Mouse (Mus musculus) left cerebral cortex, adult 8-10 months (tissue): ENCODE measurements at regions not wholly inside any gene's neighbourhood (a gene's known extent, or its start where the extent isn't known, plus 50 kb on each side); places are given as distances from the start of the nearest gene placed in this dataset.
"Not testable (repeated sequence)": the region's sequence is repeated elsewhere in the genome, so short reads cannot be mapped to it uniquely, and the experiment has no call there.

Source experiments
- DNase-seq, 2 experiments: peaks; one replicate each; pipeline ENCODE4 v3.0.0; 2022; ENCODE audit warnings: low spot score in 2 of 2

DNA sequence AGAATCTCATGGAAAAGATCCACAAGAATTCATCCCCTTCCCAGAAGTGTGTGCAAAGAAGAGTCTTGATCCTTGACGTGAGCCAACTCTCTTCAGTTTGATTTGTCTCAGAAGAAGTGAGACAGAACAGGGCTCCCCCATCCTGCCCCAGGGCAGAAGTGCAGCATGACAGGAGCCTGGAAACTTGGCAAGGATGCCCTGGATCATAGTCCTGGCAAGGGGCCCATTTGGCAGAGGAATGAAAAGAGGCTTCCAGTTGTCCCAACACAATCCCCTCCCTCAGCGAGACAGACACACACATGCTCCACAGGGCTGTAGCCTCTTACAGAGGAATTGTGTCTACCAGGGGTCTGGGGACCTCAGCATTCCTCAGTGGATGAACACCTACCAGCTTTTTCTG, 102.7 kb downstream of the Ptpn20 start:
- DNase-seq, result no peak

DNA sequence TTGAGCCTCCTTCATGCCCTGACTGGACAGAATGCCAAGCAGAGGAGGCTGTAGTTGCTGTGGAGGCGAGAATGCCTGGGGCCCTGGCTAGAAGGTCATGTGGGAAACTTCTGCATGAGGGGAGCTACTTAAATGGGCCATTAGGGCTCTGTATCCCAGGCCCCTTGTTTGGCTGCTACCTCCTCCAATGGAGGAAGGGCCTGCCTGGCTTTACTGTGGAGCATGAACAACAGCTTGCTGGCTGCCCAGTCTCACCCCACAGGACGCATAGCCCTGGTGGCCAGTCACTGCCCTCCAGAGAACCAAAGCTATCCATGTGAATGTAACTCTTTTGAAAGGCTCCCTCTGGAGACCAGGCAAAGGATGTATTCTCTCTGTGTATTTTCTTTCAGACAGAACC, 105.2 kb downstream of the Ptpn20 start:
- no peak for DNase-seq

DNA sequence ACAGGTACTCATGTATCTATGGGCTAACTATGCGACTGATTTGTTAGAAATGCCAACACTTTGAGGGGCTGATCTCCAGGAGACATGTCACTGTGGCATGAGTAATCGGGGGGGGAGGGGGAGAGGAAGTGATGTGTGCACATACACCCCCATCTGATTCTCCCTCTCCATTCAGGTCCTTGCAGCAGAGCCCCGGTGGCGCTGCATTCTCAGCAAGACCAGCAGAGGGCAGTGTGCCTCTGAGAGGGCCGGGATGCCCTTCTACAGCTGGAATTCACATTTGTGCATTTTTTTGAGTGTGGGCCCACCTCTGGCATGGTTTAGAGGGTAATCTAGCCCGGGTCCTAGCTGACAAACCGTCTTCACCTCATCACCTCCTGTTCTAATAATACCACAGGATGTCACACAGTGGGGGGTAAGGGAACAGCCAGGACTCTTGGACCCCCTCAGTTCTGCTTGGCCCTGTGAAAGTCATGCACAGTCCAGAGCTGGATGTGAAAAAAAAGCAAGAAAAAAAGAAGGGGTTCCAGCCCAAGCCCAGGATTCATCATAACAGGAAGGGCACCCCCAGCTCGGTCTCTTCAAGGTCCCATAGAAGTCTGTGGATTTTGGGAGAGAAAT, 106.5 kb downstream of the Ptpn20 start:
- DNase-seq, result peak; percentile 23 to 80

DNA sequence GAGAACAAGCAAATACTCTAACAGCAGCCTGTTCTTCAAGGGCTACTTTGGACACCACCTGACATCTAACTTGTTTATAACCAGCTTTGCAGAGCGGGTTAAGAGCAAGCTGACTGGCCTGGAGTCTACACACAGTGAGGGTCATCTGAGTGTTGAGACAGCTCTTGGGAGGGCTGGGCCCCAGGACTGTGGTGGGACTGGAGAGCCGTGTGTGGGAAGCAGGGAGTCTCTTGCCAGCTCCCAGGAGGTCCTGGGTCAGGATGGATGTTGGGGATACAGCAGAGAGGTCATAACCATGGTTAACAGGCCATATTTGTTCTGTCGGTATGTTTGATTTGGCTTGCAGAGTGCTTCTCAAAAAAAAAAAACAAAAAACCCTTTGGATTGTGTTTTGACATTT, 107.8 kb downstream of the Ptpn20 start:
- DNase-seq, result no peak

DNA sequence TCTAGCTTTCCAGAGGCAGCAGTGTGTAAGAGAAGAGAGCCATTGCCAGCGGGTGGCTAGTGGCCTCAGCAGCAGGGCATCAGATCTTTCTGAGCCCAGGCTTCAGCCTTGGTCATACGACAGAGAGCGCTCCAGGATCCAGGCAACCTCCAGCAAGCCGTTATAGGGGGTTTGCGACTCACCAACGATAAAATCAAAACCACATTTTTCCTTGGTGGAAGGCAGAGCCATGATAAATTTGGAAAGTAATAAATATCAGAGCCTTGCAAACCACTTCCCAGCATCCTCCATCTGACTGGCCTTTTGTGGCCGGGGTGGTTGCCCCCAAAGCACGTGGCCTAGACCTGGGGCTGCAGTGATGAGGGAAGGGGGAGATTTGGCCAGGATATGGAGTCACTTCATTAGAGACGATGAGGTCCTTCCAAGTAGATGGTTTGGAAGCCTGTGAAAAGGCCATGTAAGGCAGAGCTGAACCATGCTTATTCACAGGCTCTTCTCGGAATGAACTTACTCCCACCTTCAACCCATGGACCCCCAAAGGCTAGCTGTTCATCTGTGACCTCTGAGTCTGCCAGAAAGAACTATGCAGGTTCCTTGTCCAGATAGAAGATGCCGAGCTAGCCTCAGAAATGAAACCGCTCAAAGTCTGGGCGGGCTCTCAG, 110.9 kb downstream of the Ptpn20 start:
- no peak for DNase-seq

DNA sequence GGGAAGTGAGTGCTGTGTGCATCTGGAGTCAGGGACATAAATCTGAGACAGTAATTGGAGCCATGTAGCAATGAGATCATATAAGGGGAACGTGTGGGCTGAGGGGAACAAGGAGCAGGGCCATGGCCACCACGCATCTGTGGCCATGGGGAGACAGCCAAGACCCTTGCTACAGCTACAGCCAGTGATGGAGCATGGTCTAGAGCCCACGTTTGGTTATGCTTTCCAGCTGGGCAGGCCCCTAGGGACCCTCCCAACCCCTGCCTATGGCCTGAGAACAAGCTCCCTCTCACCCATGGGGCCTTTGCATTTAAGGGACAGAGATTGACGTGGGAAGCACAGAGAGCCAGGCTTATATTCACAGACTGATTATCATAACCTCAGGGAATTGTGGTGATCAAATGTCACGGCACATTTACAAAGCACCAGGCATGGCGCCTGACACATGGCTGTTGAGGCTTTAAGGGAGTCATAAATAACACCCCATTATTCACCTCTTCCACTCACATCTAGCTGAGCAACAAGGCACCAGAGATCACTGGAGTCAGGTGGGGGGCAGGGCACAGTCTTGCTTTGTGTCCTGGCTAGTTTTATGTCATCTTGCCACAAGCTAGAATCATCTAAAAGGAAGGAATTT, 118.8 kb downstream of the Ptpn20 start:
- no peak for DNase-seq

DNA sequence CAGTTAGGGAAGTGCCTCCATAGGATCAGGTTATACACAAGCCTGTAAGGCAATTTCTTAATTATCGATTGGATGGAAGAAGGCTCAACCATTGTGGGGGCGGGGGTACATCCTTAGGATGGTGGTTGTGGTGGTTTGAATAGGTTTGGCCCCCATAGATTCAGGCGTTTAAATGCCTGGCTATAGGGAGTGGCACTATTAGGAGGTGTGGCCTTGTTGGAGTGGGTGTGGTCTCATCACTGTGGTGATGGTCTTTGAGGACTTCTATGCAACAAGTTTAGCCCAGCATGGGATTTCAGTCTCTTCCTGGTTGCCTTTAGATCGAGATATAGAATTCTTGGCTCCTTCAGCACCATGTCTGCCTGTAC, 119.3 kb downstream of the Ptpn20 start:
- no peak for DNase-seq

DNA sequence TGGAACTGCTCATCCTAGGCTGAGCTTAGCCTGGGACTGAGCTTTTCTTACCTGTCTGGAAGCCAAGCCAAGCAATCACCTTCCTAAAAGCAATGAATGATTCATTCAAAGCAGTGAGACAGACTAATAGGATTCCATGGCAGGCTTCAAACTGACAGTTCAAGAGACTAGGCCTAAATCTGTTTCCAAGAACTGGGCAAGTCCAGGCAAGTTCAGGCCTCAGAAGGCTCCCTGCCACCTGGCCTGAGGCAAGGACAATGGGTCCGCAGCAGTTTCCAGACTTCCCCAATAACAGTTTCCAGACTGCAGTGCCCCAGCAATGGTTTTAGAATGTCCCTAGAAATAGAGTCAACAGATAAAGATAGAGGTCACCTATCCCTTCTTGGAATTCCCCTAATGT, 123.5 kb downstream of the Ptpn20 start:
- no peak for DNase-seq

DNA sequence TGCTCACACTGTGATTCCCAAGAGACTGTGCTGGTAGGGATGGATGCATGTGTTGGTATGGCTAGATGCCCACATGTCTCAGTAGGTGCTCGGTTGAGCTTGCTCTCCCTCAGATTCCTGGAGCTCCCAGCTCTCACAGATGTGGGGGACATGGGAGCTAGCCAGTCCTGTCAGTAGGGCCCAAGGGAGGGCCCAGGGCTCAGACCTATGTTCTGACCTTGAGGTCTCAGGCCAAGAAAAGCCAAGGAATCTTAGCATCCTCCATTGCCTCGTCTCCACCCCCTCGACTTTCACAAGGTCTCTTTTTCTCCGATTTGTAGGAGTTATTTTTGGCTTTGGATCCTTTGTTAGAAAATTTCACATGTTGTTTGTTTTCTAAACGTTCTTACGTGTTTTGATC, 130.6 kb downstream of the Ptpn20 start:
- no peak for DNase-seq

DNA sequence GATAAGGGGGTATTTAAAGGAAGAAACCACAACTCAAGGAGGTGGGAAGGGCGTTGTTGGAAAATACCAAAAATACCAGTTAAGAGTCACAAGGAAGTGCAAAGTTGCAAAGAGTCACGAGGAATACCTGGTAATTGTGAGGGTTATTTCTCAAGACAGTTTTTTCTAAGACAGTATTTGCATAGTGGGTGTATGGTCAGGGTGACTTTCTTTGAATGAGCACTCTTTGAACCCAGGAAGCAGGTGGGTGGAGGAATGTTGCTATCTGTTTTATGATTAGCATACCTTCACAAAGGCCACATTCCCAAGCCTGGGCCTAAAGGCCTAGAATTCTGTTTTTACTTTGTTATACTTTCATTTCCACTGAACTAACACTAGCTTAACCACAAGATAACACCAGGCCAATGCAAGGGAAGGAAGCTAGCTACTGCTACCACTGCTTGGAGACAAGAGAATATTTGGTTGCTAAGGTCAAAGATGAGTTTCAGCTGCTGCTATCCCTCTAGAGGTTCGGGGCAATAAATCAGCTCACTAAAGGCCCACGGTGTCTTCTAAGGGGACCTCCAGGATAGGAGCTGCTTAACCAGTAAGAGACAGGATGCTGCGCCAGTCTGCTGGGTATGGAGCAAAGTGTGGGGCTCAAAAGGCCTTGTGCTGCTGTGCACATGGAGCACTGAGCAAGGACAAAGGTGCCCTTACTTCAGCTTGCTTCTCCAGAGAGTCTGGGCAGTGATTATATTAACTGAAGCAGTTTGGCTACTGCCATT, 133.6 kb downstream of the Ptpn20 start:
- DNase-seq, result not testable (repeated sequence)

DNA sequence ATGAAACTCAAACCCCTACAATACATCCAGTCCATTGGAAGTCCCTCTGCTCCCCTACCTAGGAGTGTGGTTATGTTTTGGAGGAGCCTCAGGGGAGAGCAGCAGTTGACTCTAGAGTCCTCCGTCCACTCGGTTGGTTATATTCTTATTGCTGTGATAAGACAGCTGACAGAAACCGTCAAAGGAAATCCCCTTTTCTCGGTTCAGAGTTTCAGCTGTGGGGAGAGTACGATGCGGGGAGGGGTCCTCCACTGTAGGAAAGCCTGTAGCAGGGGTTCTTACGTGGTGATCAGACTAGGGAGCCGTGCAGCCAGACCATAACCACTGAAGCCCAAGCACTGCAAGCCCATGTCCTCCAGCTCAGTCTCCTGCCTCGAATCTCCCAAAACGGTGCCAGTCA, 137.5 kb downstream of the Ptpn20 start:
- DNase-seq, result no peak

DNA sequence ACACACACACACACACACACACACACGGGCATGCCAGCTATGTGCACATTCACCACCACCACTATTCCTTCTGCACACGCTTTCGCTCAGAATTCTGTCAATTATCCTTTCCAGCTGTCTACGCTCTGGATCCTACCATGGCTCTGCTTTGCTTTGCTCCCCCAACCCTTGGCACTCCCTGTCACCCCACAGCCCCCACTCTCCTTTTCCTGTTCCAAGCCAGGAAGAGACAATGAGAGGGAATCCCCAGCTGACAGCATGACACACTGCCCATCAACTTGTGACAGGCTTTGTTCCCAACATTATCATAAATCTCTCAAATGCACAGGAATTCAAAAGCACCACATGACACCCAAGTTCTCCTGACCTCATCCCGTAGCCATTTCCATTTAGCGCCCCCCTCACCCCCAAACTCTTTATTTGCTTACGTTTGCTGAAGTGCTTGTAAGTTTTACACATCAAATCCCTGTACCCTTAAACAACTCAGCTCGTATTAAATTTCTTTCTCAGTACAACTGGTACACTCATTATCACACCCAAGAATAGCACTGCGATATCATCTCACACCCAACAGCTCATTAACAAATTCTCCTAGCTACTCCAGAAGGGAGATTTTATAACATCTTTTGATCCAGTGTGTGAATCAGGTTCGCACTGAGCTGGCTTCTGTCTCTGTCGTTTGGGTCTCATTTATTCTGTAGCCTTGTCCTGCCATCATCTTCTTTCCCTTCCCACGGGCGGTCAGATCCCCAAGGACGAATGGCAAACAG, 140.3 kb downstream of the Ptpn20 start:
- DNase-seq, result no peak

DNA sequence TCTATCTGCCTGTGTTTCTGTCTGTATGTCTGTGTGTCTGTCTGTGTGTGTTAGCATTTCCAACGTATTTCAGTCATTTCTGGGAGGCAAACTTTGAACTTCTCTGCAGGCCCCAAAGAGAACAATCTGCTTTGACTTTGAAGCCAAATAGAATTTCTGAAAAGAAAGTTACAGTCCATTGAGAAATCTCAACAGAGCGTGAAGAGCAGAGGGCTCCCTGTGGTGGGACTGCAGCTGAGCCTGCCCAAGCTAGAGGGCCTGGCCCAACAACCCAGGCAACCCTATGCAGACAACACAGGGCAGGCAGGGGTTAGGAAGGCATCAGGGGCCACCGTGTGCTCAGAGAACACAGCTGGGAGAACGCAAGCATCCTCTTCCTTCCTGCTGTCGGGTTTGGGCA, 143.7 kb downstream of the Ptpn20 start:
- no peak for DNase-seq

DNA sequence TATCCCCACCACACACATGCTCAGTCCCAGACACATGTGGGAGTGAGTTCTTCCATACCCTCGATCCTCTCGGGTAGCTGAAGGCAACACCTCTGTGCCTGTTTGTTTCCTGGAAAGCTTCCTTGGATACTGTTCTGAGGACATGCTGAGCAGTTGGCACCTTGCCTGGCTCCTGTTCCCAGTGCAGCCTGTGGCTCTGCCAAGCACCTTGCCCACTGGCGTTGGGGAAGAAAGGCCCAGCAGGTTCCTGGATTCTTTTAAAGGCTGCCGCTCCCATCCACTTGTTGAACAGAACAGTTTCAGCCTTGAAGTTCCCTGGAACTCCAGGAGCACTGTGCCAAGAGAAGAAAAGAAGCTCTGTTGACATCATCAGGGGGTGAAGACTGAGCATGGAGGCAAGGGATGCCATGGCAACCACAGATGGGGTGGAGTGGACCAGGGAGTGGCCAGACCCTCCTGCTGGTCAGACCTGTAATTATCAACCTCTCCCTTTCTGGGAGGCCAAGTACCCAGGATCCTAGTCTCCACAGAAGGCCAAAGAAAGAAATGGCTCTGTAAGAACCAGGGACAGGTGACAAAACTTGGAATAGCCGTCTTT, 145.5 kb downstream of the Ptpn20 start:
- DNase-seq, result peak in 1 of 2 experiments; percentile 21

DNA sequence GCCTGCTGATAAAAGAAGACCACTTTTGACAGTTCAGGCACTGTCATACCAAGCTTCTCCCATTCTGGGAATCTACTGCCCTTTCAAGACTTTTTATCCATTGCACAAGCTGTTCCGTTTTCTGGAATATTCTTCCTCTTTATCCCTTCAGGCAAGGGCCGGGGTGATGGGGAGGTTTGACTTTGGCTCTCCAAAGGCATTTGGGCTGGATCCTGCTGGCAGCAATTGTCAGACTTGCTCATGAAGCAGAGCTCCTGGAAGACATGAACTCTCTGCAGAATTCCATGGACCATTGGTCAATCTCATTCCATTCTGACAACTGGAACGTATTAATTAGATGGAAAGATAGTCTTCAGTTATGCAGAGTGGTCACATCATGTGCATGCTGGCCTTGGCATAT, 146.6 kb downstream of the Ptpn20 start:
- DNase-seq, result no peak

DNA sequence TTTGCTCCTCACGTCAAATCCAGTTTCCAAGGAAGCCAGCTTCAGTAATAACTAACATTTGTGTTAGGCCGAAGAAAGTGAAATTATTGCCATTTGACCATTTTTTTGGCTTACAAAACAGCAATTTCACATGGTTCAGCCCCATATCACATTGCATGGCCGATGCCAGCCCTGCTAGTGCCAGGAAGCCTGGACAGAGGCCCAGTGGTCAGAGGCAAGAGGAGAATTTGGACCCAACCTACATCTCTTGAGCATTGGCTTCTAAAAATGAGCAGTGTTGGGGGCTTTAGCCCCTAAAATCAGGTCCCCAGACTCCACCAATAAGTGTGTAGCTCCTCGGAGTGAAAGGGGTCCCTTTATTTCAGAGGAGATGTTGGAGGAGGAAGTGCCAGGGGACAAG, 157.2 kb downstream of the Ptpn20 start:
- DNase-seq, result no peak

DNA sequence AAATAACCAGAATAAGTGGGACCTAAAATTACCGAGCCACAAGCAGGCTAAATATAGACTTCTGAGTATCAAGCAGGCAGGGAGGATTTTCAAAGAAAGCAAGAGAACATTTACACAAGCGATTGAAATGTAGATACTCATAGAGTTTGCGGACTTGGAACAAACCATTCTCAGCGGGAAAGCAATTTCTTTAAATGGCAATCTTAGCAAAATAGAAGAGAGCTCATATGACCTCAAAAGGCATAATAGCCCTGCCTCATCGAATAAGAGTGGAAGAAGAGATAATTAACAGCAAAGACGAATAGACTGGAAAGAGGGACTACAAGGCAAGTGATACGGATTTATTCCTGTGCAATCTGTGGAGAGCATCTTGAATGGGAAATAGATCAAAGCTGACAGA, 163.7 kb upstream of the Gdf10 start:
- no peak for DNase-seq

DNA sequence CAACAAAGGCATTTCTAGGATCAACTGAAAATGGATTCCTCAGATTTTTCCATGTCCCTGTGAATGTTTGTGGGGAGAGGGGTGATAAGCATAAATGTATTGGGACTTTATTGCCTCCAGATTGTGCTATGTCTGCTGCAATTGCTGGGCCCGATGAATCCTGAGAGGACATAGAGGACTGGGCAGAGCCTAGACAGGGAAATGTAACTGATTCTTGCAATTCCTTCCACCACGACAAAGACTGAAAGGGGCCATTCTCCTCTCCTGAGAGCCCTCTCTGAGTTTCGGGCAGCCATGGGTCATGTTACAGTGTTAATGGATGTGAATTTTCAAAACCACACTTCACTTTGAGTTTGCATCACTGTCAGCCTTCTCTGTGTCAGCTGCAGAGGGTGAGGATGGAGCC, 159.7 kb upstream of the Gdf10 start:
- no peak for DNase-seq

DNA sequence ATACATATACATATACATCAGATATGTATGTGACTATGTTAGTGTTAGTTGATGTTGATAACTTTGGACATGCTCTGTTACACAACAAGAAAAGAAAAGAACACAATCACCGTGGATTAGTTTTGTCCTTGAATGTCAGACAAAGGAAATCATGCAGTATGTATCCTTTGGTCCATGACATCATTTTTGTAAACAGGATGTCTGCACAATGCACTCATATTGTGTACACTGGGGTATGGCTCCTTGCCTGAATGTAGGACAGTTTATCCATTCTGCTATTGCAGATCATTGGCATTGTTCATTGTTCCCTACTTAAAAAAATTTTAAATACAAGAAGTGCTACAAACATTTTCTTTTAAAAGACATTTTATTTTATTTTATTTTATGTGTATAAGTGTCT, 157.6 kb upstream of the Gdf10 start:
- DNase-seq, result no peak

DNA sequence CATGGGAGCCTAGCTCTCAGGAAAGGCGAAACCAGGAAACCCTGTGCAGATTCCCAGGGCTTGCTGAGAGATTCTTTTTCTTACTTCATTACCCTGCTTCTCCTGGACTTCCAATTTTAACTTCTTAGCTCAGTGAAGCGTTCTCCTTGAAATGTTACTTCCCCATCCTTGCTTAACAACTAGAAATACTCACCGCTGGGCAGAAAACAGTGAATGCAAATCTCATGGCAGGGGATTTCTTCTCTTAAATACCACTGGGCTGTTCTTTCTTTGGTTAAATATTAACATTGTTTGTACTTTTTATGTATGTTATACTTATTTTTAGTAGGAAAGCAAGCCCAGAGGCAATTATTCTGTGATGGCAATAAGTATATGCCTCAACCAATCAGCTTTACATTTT, 151.0 kb upstream of the Gdf10 start:
- DNase-seq, result no peak

DNA sequence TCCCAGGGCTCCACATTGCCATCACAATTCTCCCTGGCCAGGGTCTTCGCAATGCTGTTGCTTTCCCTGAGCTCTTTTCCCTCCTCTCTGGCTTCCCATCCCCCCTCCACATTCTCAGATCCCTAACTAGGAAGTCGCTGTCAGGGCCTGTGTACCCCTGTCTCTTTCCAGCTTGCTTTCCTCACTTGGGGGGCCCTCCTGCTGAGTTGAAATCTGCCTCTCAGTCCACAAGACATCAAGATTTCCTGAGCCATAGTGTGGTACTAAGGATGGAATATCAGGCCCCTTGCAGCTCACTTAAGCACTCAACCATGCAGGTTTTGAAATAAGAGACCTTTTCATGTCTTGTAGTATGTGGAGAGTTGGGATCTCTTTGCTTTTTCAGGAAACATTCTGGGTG, 133.8 kb upstream of the Gdf10 start:
- DNase-seq, result no peak
